Mouse (Mus musculus) adrenal gland, adult 2 months (tissue): Measurements from ENCODE around the gene Mcu. TPM values are rescaled to one million over a fixed set of nuclear protein-coding genes. Genes with fewer than 3 reads are reported as not detected.

Experiments
- DNase-seq: peaks from one replicate; pipeline ENCODE4 v3.0.0; 2021
- polyA plus RNA-seq: library from polyadenylated mRNA; depleted of rRNA; stranded (reverse); fragments of >200 nt; gene quantifications from 2 replicates; pipeline ENCODE4 v1.2.3, GENCODE M21; 2012
- total RNA-seq, 2 experiments: library from RNA; stranded (reverse); gene quantifications; 2 replicates each; pipeline ENCODE4 v1.2.3; 2021

Mcu gene
- total and polyA plus RNA-seq, 3 experiments = 14.7 to 48.2 (median 36.2) TPM

- no peak for DNase-seq
Measured at GRCm38 (mm10) chr10:59569481-59569869, 47.0 kb downstream of the Mcu start.

- DNase-seq = no peak
Measured at GRCm38 (mm10) chr10:59568665-59569480, 47.6 kb downstream of the Mcu start.

GRCm38 (mm10) chr10:59566968-59567367, 49.5 kb downstream of the Mcu start:
- no peak for DNase-seq

GRCm38 (mm10) chr10:59565995-59566410, 50.5 kb downstream of the Mcu start:
- DNase-seq = no peak

GRCm38 (mm10) chr10:59564551-59564950, 51.9 kb downstream of the Mcu start:
- DNase-seq = no peak

GRCm38 (mm10) chr10:59562511-59562910, 54.0 kb downstream of the Mcu start:
- no peak for DNase-seq

GRCm38 (mm10) chr10:59560126-59560525, 56.4 kb downstream of the Mcu start:
- no peak for DNase-seq

GRCm38 (mm10) chr10:59558602-59559001, 57.9 kb downstream of the Mcu start:
- no peak for DNase-seq

GRCm38 (mm10) chr10:59558164-59558563, 58.3 kb downstream of the Mcu start:
- peak; percentile 51 for DNase-seq

- no peak for DNase-seq
Measured at GRCm38 (mm10) chr10:59556541-59556940, 60.0 kb downstream of the Mcu start.

- no peak for DNase-seq
Measured at GRCm38 (mm10) chr10:59554243-59554642, 62.2 kb downstream of the Mcu start.

- peak; percentile 40 for DNase-seq
Measured at GRCm38 (mm10) chr10:59552456-59552855, 64.0 kb downstream of the Mcu start.

- peak; percentile 60 for DNase-seq
Measured at GRCm38 (mm10) chr10:59548768-59549333, 67.6 kb downstream of the Mcu start.

- DNase-seq = no peak
Measured at GRCm38 (mm10) chr10:59548211-59548610, 68.3 kb downstream of the Mcu start.

GRCm38 (mm10) chr10:59547426-59547825, 69.1 kb downstream of the Mcu start:
- no peak for DNase-seq

GRCm38 (mm10) chr10:59545169-59545568, 71.3 kb downstream of the Mcu start:
- DNase-seq = no peak

GRCm38 (mm10) chr10:59543351-59543750, 73.1 kb downstream of the Mcu start:
- no peak for DNase-seq

GRCm38 (mm10) chr10:59541466-59541865, 75.0 kb downstream of the Mcu start:
- no peak for DNase-seq

- DNase-seq = no peak
Measured at GRCm38 (mm10) chr10:59540596-59540995, 75.9 kb downstream of the Mcu start.

- DNase-seq = no peak
Measured at GRCm38 (mm10) chr10:59540081-59540480, 76.4 kb downstream of the Mcu start.

- DNase-seq = peak; percentile 89
Measured at GRCm38 (mm10) chr10:59539533-59539875, 77.0 kb downstream of the Mcu start.

- peak; percentile 83 for DNase-seq
Measured at GRCm38 (mm10) chr10:59538767-59539532, 77.5 kb downstream of the Mcu start.

GRCm38 (mm10) chr10:59538063-59538462, 78.4 kb downstream of the Mcu start:
- DNase-seq = no peak
